Mouse (Mus musculus): ENCODE results near the gene Slc35e3. TPM values are rescaled to one million over a fixed set of nuclear protein-coding genes. Genes with fewer than 3 reads are reported as not detected.

Gene Slc35e3
- total RNA-seq, 1 experiment from 2014 or later: 10.3 TPM

GRCm38 (mm10) chr10:117700450-117700849, 45.7 kb downstream of the Slc35e3 start:
- ATAC-seq (replicated peaks in 1 of 2; ENCODE audit: insufficient read depth in 1 of 2, low FRiP score in 2 of 2, low TSS enrichment in 1 of 2, low read depth in 1 of 2, poor library complexity in 2 of 2, severe bottlenecking in 2 of 2): no peak

GRCm38 (mm10) chr10:117699914-117700313, 46.3 kb downstream of the Slc35e3 start:
- no peak for ATAC-seq (replicated peaks in 1 of 2; ENCODE audit: insufficient read depth in 1 of 2, low FRiP score in 2 of 2, low TSS enrichment in 1 of 2, low read depth in 1 of 2, poor library complexity in 2 of 2, severe bottlenecking in 2 of 2)

- no peak for ATAC-seq (replicated peaks in 1 of 2; ENCODE audit: insufficient read depth in 1 of 2, low FRiP score in 2 of 2, low TSS enrichment in 1 of 2, low read depth in 1 of 2, poor library complexity in 2 of 2, severe bottlenecking in 2 of 2)
Observed at GRCm38 (mm10) chr10:117698313-117699138, 47.6 kb downstream of the Slc35e3 start.

GRCm38 (mm10) chr10:117697561-117698115, 48.5 kb downstream of the Slc35e3 start:
- ATAC-seq (replicated peaks in 1 of 2; ENCODE audit: insufficient read depth in 1 of 2, low FRiP score in 2 of 2, low TSS enrichment in 1 of 2, low read depth in 1 of 2, poor library complexity in 2 of 2, severe bottlenecking in 2 of 2): no peak

GRCm38 (mm10) chr10:117696827-117697560, 49.2 kb downstream of the Slc35e3 start:
- no peak for ATAC-seq (replicated peaks in 1 of 2; ENCODE audit: insufficient read depth in 1 of 2, low FRiP score in 2 of 2, low TSS enrichment in 1 of 2, low read depth in 1 of 2, poor library complexity in 2 of 2, severe bottlenecking in 2 of 2)

GRCm38 (mm10) chr10:117696021-117696826, 49.9 kb downstream of the Slc35e3 start:
- no peak for ATAC-seq (replicated peaks in 1 of 2; ENCODE audit: insufficient read depth in 1 of 2, low FRiP score in 2 of 2, low TSS enrichment in 1 of 2, low read depth in 1 of 2, poor library complexity in 2 of 2, severe bottlenecking in 2 of 2)

- ATAC-seq (replicated peaks in 1 of 2; ENCODE audit: insufficient read depth in 1 of 2, low FRiP score in 2 of 2, low TSS enrichment in 1 of 2, low read depth in 1 of 2, poor library complexity in 2 of 2, severe bottlenecking in 2 of 2): no peak
Observed at GRCm38 (mm10) chr10:117695605-117696004, 50.6 kb downstream of the Slc35e3 start.

- no peak for ATAC-seq (replicated peaks in 1 of 2; ENCODE audit: insufficient read depth in 1 of 2, low FRiP score in 2 of 2, low TSS enrichment in 1 of 2, low read depth in 1 of 2, poor library complexity in 2 of 2, severe bottlenecking in 2 of 2)
Observed at GRCm38 (mm10) chr10:117695027-117695426, 51.1 kb downstream of the Slc35e3 start.

GRCm38 (mm10) chr10:117694255-117694953, 51.8 kb downstream of the Slc35e3 start:
- ATAC-seq (replicated peaks in 1 of 2; ENCODE audit: insufficient read depth in 1 of 2, low FRiP score in 2 of 2, low TSS enrichment in 1 of 2, low read depth in 1 of 2, poor library complexity in 2 of 2, severe bottlenecking in 2 of 2): no peak

- ATAC-seq (replicated peaks in 1 of 2; ENCODE audit: insufficient read depth in 1 of 2, low FRiP score in 2 of 2, low TSS enrichment in 1 of 2, low read depth in 1 of 2, poor library complexity in 2 of 2, severe bottlenecking in 2 of 2): no peak
Observed at GRCm38 (mm10) chr10:117692953-117693352, 53.2 kb downstream of the Slc35e3 start.

GRCm38 (mm10) chr10:117692173-117692572, 54.0 kb downstream of the Slc35e3 start:
- no peak for ATAC-seq (replicated peaks in 1 of 2; ENCODE audit: insufficient read depth in 1 of 2, low FRiP score in 2 of 2, low TSS enrichment in 1 of 2, low read depth in 1 of 2, poor library complexity in 2 of 2, severe bottlenecking in 2 of 2)

- ATAC-seq (replicated peaks in 1 of 2; ENCODE audit: insufficient read depth in 1 of 2, low FRiP score in 2 of 2, low TSS enrichment in 1 of 2, low read depth in 1 of 2, poor library complexity in 2 of 2, severe bottlenecking in 2 of 2): no peak
Observed at GRCm38 (mm10) chr10:117691389-117691968, 54.7 kb downstream of the Slc35e3 start.

- ATAC-seq (replicated peaks in 1 of 2; ENCODE audit: insufficient read depth in 1 of 2, low FRiP score in 2 of 2, low TSS enrichment in 1 of 2, low read depth in 1 of 2, poor library complexity in 2 of 2, severe bottlenecking in 2 of 2): no peak
Observed at GRCm38 (mm10) chr10:117690770-117691296, 55.3 kb downstream of the Slc35e3 start.

GRCm38 (mm10) chr10:117690101-117690352, 56.1 kb downstream of the Slc35e3 start:
- no peak; a peak in 1 of 4 replicates for ATAC-seq (replicated peaks in 1 of 2; ENCODE audit: insufficient read depth in 1 of 2, low FRiP score in 2 of 2, low TSS enrichment in 1 of 2, low read depth in 1 of 2, poor library complexity in 2 of 2, severe bottlenecking in 2 of 2)

- ATAC-seq (replicated peaks in 1 of 2; ENCODE audit: insufficient read depth in 1 of 2, low FRiP score in 2 of 2, low TSS enrichment in 1 of 2, low read depth in 1 of 2, poor library complexity in 2 of 2, severe bottlenecking in 2 of 2): no peak
Observed at GRCm38 (mm10) chr10:117689297-117690100, 56.7 kb downstream of the Slc35e3 start.

All from hematopoietic stem cell, adult 5-6 weeks (primary cell).